In the genomic region with DNA sequence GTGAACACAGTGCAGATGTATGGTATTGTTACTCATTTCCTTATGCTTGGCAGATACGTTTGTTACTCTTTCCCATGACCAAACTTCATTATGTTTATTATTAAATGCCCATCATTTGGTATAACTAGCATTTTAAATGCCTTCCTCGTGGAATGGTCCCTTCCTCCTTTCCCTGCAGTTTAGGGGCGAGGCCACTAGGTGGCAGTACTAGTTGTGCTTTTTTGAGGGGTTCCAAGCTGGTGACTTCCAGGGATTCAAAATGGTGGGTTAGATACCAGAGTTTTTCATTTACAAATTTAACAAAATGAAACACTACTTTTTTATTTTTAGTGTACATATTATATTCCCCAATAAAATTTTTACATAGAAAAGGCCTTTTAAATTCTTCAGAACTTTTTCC, we compare ENCODE assay signal across 9 mouse cellular contexts.
A peak's percentile ranks its signal among the peaks of the same experiment; 100 is the strongest.
DNase-seq lines count a peak whose midpoint lies in the region; ATAC-seq and TF ChIP-seq lines count a peak whose summit lies in the region.
"Had no signal": no experiment of that assay in that cellular context is flagged by ENCODE, and none has a peak within 500 bp of the region (broad histone marks: within the 10 kb centered on the region; RNA-seq: fewer than 3 reads in every experiment).

No protein-coding gene starts in this region.

- no peaks in the 10 kb centered on the region for H3K4me1 ChIP-seq in kidney, embryonic 15.5 days
- no peaks in the 10 kb centered on the region for H3K4me1 ChIP-seq in ES-Bruce4 (ENCODE audit: control insufficient read depth, insufficient read depth, low read length)
- no peaks in the 10 kb centered on the region for H3K4me1 ChIP-seq in embryonic facial prominence, embryonic 11.5 days (ENCODE audit: control insufficient read depth, insufficient read depth, low read length)
- H3K4me1 ChIP-seq: midbrain, embryonic 12.5 days had no signal

- H3K4me3 ChIP-seq in kidney, embryonic 15.5 days (replicated peaks) = no peak overlapping the region
- H3K4me3 ChIP-seq in ES-Bruce4 (ENCODE audit: low read depth, low read length) = no peak overlapping the region
- H3K4me3 ChIP-seq in embryonic facial prominence, embryonic 11.5 days (ENCODE audit: low read depth, low read length) = no peak overlapping the region
- H3K4me3 ChIP-seq: midbrain, embryonic 12.5 days had no signal

- H3K9me3 ChIP-seq in kidney, embryonic 15.5 days (replicated peaks) = no peaks in the 10 kb centered on the region
- H3K9me3 ChIP-seq in ES-Bruce4 (replicated peaks; ENCODE audit: control insufficient read depth, insufficient read depth, low read length, poor library complexity, severe bottlenecking) = no peaks in the 10 kb centered on the region
- H3K9me3 ChIP-seq in embryonic facial prominence, embryonic 11.5 days (replicated peaks; ENCODE audit: control insufficient read depth, low read length) = no peaks in the 10 kb centered on the region
- H3K9me3 ChIP-seq: midbrain, embryonic 12.5 days had no signal

- no peak overlapping the region for H3K4me2 ChIP-seq in kidney, embryonic 15.5 days
- H3K4me2 ChIP-seq in embryonic facial prominence, embryonic 11.5 days (ENCODE audit: low read depth, low read length) = no peak overlapping the region
- H3K4me2 ChIP-seq: midbrain, embryonic 12.5 days had no signal

- no peak for TF ChIP-seq EP300 in ES-Bruce4 (IDR thresholded peaks at IDR 0.05; ENCODE audit: insufficient read depth, low read depth, low read length)

- no peak overlapping the region for H3K9ac ChIP-seq in kidney, embryonic 15.5 days
- H3K9ac ChIP-seq in ES-Bruce4 (ENCODE audit: low read depth, poor library complexity, severe bottlenecking) = no peak overlapping the region
- H3K9ac ChIP-seq in embryonic facial prominence, embryonic 11.5 days (replicated peaks; ENCODE audit: low read length) = no peak overlapping the region
- H3K9ac ChIP-seq: midbrain, embryonic 12.5 days had no signal

- peak; percentile 65 for TF ChIP-seq CTCF in ES-Bruce4 (IDR thresholded peaks at IDR 0.05; ENCODE audit: low read depth, low read length)

- peaks cover 96% of the 10 kb centered on the region for H3K36me3 ChIP-seq in kidney, embryonic 15.5 days
- peaks cover 82% of the 10 kb centered on the region for H3K36me3 ChIP-seq in ES-Bruce4 (ENCODE audit: control insufficient read depth, insufficient read depth, low read length, poor library complexity, severe bottlenecking)
- H3K36me3 ChIP-seq in embryonic facial prominence, embryonic 11.5 days (replicated peaks; ENCODE audit: control insufficient read depth, insufficient read depth, low read depth, low read length) = peaks cover 46% of the 10 kb centered on the region

- H3K27me3 ChIP-seq in kidney, embryonic 15.5 days = no peaks in the 10 kb centered on the region
- no peaks in the 10 kb centered on the region for H3K27me3 ChIP-seq in ES-Bruce4 (ENCODE audit: control insufficient read depth, insufficient read depth, low read length, poor library complexity, severe bottlenecking)
- no peaks in the 10 kb centered on the region for H3K27me3 ChIP-seq in embryonic facial prominence, embryonic 11.5 days (ENCODE audit: control insufficient read depth, insufficient read depth, low read length)
- H3K27me3 ChIP-seq: midbrain, embryonic 12.5 days had no signal

- ATAC-seq in kidney, embryonic 15.5 days (replicated peaks; ENCODE audit: low FRiP score) = no peak
- ATAC-seq in embryonic facial prominence, embryonic 11.5 days (replicated peaks; ENCODE audit: insufficient number of reproducible peaks, low FRiP score, low TSS enrichment, low read depth) = no peak
- ATAC-seq in megakaryocyte progenitor cell, adult 5-6 weeks (replicated peaks; ENCODE audit: poor library complexity) = peak; percentile 77

- WGBS in kidney, embryonic 15.5 days = 41% methylated on average over 3 of the region's 3 CpGs
- WGBS in embryonic facial prominence, embryonic 11.5 days = 37% methylated on average over 3 of the region's 3 CpGs

- TF ChIP-seq POLR2A in ES-Bruce4 (IDR thresholded peaks at IDR 0.05; ENCODE audit: insufficient read depth, low read length) = no peak

- H3K27ac ChIP-seq in kidney, embryonic 15.5 days = no peak overlapping the region
- H3K27ac ChIP-seq in ES-Bruce4 (ENCODE audit: insufficient read depth, low read length) = no peak overlapping the region
- H3K27ac ChIP-seq in embryonic facial prominence, embryonic 11.5 days (replicated peaks; ENCODE audit: low read depth, low read length) = no peak overlapping the region
- H3K27ac ChIP-seq: midbrain, embryonic 12.5 days had no signal

- peak; percentile 60 for DNase-seq in kidney, adult 18-20 months
- peak; percentile 63 for DNase-seq in adrenal gland, postnatal 25 days
- DNase-seq in embryonic facial prominence, embryonic 11.5 days (ENCODE audit: low spot score) = peak; percentile 84
- peak; percentile 17 for DNase-seq in layer of hippocampus, adult 9-10 months (ENCODE audit: low spot score)
- DNase-seq in thymus, postnatal 0 days (ENCODE audit: low spot score) = peak; percentile 59

Comparison
In these comparisons a context has a peak if more than half of its experiments do, and no peak if none do; other contexts are left out.
1. DNase-seq: peak in every context shown above with its lines; median percentile 84 in embryonic facial prominence, embryonic 11.5 days; 63 in adrenal gland, postnatal 25 days; 60 in kidney, adult 18-20 months; 59 in thymus, postnatal 0 days; 17 in layer of hippocampus, adult 9-10 months.